Mouse (Mus musculus) limb, embryonic 10.5 days (tissue): ENCODE results near the gene Shq1. TPM values are rescaled to one million over a fixed set of nuclear protein-coding genes. Genes with fewer than 3 reads are reported as not detected.

Source experiments
- DNase-seq: peaks from one replicate; pipeline ENCODE4 v3.0.0-alpha.2; 2017; ENCODE audit warnings: low spot score
- H3K27ac ChIP-seq: fragments of 300-500 bp; sonication (generic); 2 replicates; pipeline ENCODE4 v1.5.1; 2016; ENCODE audit warnings: mild to moderate bottlenecking
- H3K27me3 ChIP-seq: fragments of 300-500 bp; sonication (generic); 2 replicates; pipeline ENCODE4 v1.6.1; 2016; ENCODE audit warnings: low read depth, mild to moderate bottlenecking; ENCODE audit not compliant: poor library complexity, severe bottlenecking
- H3K36me3 ChIP-seq: fragments of 300-500 bp; sonication (generic); 2 replicates; pipeline ENCODE4 v1.6.1; 2016; ENCODE audit warnings: mild to moderate bottlenecking, moderate library complexity
- H3K4me1 ChIP-seq: fragments of 300-500 bp; sonication (generic); 2 replicates; pipeline ENCODE4 v1.6.1; 2016
- H3K4me3 ChIP-seq: fragments of 300-500 bp; sonication (generic); 2 replicates; pipeline ENCODE4 v1.5.1; 2016; ENCODE audit warnings: mild to moderate bottlenecking, moderate library complexity
- H3K9me3 ChIP-seq: fragments of 300-500 bp; sonication (generic); replicated peaks from 2 replicates; pipeline ENCODE4 v1.6.1; 2016; ENCODE audit warnings: mild to moderate bottlenecking
- WGBS: fragments of 180-500 bp; shearing (Covaris S2); methylation state at CpG from one replicate; pipeline ENCODE4 v1.1.7; 2016; 5-methylcytosine and 5-hydroxymethylcytosine counted together
- polyA plus RNA-seq: library from polyadenylated mRNA; unstranded; fragments of >200 nt; fragmentation: Nextera tagmentation; extraction: Ambion mirVana; gene quantifications from 2 replicates; pipeline ENCODE4 v1.2.1, GENCODE M21; 2016

The Shq1 gene
- polyA plus RNA-seq, 1 experiment from 2014 or later, result 21.8 TPM

DNA sequence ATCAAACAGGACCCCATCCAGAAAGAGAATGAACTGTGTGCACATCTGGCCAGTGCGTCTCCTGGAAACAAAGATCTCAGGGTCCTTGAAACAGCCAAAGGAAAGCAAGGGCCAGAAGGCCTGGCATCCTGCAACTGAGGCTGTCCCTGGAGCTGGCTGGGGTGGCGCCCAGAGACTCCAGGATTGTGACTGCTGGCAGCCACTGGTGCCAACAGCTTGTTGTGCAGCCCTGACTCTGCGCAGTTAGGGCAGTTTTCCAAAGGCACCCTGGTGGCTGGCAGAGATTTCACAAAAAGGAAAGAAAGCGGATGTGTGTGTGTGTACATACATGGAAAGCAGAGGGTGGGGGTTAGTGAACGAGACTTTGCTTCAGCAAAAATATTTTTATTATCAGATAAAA, 10.6 kb downstream of the Shq1 start:
- Histone ChIP-seq H3K27me3 (no peaks in the 10 kb centered on the region), H3K36me3 (peaks cover 60% of the 10 kb centered on the region), H3K4me1 (no peaks in the 10 kb centered on the region), H3K9me3 (no peaks in the 10 kb centered on the region), H3K27ac (no peak overlapping the region), H3K4me3 (no peak overlapping the region)
- DNase-seq, result no peak
- WGBS, result 87% methylated on average over 5 of the region's 5 CpGs

GRCm38 (mm10) chr6:100652535-100652934, 18.4 kb downstream of the Shq1 start:
- H3K27me3 ChIP-seq, result no peaks in the 10 kb centered on the region
- no peak for DNase-seq
- 65% methylated on average over 3 of the region's 3 CpGs for WGBS
- no peak overlapping the region for H3K27ac ChIP-seq
- H3K36me3 ChIP-seq, result peaks cover 19% of the 10 kb centered on the region
- H3K9me3 ChIP-seq, result no peaks in the 10 kb centered on the region
- no peak overlapping the region for H3K4me3 ChIP-seq
- no peaks in the 10 kb centered on the region for H3K4me1 ChIP-seq

- WGBS, result 74% methylated on average over 5 of the region's 5 CpGs
- Histone ChIP-seq H3K4me3 (no peak overlapping the region), H3K4me1 (peaks cover 14% of the 10 kb centered on the region), H3K27ac (no peak overlapping the region), H3K9me3 (no peaks in the 10 kb centered on the region), H3K36me3 (peaks cover 8% of the 10 kb centered on the region), H3K27me3 (no peaks in the 10 kb centered on the region)
- DNase-seq, result no peak
These were observed 23.8 kb downstream of the Shq1 start for GRCm38 (mm10) chr6:100647196-100647595.

DNA sequence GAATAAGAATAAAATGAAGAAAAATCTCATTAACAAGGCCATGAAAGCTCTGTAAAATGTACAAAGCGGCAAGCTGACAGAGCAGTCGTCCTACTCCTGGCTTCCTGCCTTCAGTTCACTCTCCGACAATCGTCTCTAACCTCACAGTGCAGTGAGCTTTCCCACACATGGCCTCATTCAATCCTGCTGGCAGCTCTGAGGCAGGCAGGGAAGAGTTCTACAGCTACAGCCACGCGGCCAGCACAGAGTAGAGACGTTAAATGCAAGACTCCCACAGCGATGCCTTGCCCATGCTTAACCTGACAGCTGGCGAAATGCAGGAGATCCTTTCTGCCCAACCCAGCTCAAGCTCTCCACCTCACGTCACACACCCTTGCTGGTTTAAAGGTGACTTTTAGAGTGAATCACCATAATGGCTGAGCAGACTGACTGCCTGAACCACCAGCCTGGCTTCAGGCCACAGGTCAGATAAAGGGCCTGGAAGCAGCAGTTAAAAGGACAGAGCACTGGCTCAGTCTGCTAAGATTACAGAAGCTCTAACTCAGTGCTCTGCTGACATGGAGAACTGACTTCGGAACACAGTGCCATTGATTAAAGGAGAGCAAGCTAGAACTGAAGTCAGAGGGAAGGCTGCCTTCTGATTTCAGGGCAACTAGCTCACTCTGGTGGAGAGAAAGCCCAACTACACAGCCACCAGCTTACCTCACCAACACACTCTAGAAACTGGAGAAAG, 25.3 kb downstream of the Shq1 start:
- H3K27me3 ChIP-seq, result no peaks in the 10 kb centered on the region
- no peak overlapping the region for H3K27ac ChIP-seq
- DNase-seq, result peak; percentile 35
- WGBS, result 74% methylated on average over 11 of the region's 11 CpGs
- peaks cover 8% of the 10 kb centered on the region for H3K36me3 ChIP-seq
- peaks cover 14% of the 10 kb centered on the region for H3K4me1 ChIP-seq
- H3K9me3 ChIP-seq, result no peaks in the 10 kb centered on the region
- H3K4me3 ChIP-seq, result no peak overlapping the region

- no peaks in the 10 kb centered on the region for H3K27me3 ChIP-seq
- H3K36me3 ChIP-seq, result peaks cover 6% of the 10 kb centered on the region
- DNase-seq, result no peak
- H3K27ac ChIP-seq, result no peak overlapping the region
- no peaks in the 10 kb centered on the region for H3K9me3 ChIP-seq
- H3K4me1 ChIP-seq, result peaks cover 14% of the 10 kb centered on the region
- 91% methylated on average over 15 of the region's 15 CpGs for WGBS
- H3K4me3 ChIP-seq, result no peak overlapping the region
These were observed 26.3 kb downstream of the Shq1 start for GRCm38 (mm10) chr6:100644631-100645030.

- H3K36me3 ChIP-seq, result peaks cover 6% of the 10 kb centered on the region
- WGBS, result 95% methylated on average over 2 of the region's 2 CpGs
- DNase-seq, result no peak
- H3K4me3 ChIP-seq, result no peak overlapping the region
- no peak overlapping the region for H3K27ac ChIP-seq
- H3K9me3 ChIP-seq, result no peaks in the 10 kb centered on the region
- no peaks in the 10 kb centered on the region for H3K27me3 ChIP-seq
- peaks cover 14% of the 10 kb centered on the region for H3K4me1 ChIP-seq
These were observed 28.2 kb downstream of the Shq1 start for GRCm38 (mm10) chr6:100642786-100643185.

- DNase-seq, result no peak
- Histone ChIP-seq H3K27me3 (no peaks in the 10 kb centered on the region), H3K36me3 (peaks cover 6% of the 10 kb centered on the region), H3K27ac (no peak overlapping the region), H3K4me3 (no peak overlapping the region), H3K4me1 (peaks cover 10% of the 10 kb centered on the region), H3K9me3 (no peaks in the 10 kb centered on the region)
- WGBS, result 97% methylated on average over 1 of the region's 1 CpGs
These were observed 30.4 kb downstream of the Shq1 start for GRCm38 (mm10) chr6:100640591-100640990.

- DNase-seq, result no peak
- no peaks in the 10 kb centered on the region for H3K9me3 ChIP-seq
- H3K4me1 ChIP-seq, result no peaks in the 10 kb centered on the region
- no peaks in the 10 kb centered on the region for H3K27me3 ChIP-seq
- 95% methylated on average over 6 of the region's 6 CpGs for WGBS
- no peak overlapping the region for H3K27ac ChIP-seq
- peaks cover 45% of the 10 kb centered on the region for H3K36me3 ChIP-seq
- H3K4me3 ChIP-seq, result no peak overlapping the region
These were observed 41.9 kb downstream of the Shq1 start for GRCm38 (mm10) chr6:100629086-100629485.

GRCm38 (mm10) chr6:100628223-100628622, 42.7 kb downstream of the Shq1 start:
- H3K27ac ChIP-seq, result no peak overlapping the region
- no peaks in the 10 kb centered on the region for H3K4me1 ChIP-seq
- 91% methylated on average over 3 of the region's 3 CpGs for whole genome bisulfite sequencing
- H3K9me3 ChIP-seq, result no peaks in the 10 kb centered on the region
- no peaks in the 10 kb centered on the region for H3K27me3 ChIP-seq
- peaks cover 45% of the 10 kb centered on the region for H3K36me3 ChIP-seq
- no peak for DNase-seq
- no peak overlapping the region for H3K4me3 ChIP-seq

GRCm38 (mm10) chr6:100623922-100624321, 47.0 kb downstream of the Shq1 start:
- 94% methylated on average over 2 of the region's 2 CpGs for WGBS
- no peak overlapping the region for H3K27ac ChIP-seq
- H3K9me3 ChIP-seq, result no peaks in the 10 kb centered on the region
- H3K36me3 ChIP-seq, result peaks cover 28% of the 10 kb centered on the region
- H3K27me3 ChIP-seq, result no peaks in the 10 kb centered on the region
- H3K4me3 ChIP-seq, result no peak overlapping the region
- no peak for DNase-seq
- H3K4me1 ChIP-seq, result peaks cover 2% of the 10 kb centered on the region; the same call in 1 of the 2 replicates

- Histone ChIP-seq H3K27me3 (no peaks in the 10 kb centered on the region), H3K4me3 (no peak overlapping the region), H3K9me3 (no peaks in the 10 kb centered on the region), H3K36me3 (peaks cover 24% of the 10 kb centered on the region), H3K27ac (no peak overlapping the region), H3K4me1 (peaks cover 2% of the 10 kb centered on the region; the same call in 1 of the 2 replicates)
- DNase-seq, result no peak
- 61% methylated on average over 2 of the region's 2 CpGs for WGBS
These were observed 48.0 kb downstream of the Shq1 start for GRCm38 (mm10) chr6:100622861-100623507.

DNA sequence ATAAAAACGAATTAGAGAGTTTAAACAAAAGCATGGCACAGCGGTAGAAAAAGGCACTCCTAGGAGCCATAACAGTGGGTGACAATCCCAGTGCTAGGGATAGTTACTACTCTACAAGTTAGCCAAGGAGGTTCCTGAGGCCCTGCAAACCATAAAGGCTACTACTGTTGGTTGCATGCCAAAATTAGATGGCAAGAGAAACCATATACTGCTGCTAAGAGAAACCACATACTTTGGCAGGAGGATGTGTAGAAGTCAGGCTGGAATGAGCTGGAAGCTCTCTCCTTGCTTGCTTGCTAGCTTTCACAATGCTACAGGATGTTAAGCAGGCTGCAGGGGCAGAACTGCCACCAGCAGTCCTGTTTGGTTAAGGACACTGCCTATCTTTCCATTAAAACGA, 50.5 kb downstream of the Shq1 start:
- DNase-seq, result no peak
- WGBS, result 90% methylated on average over 3 of the region's 3 CpGs

GRCm38 (mm10) chr6:100619309-100619708, 51.6 kb downstream of the Shq1 start:
- peaks cover 2% of the 10 kb centered on the region; the same call in 1 of the 2 replicates for H3K4me1 ChIP-seq
- H3K9me3 ChIP-seq, result no peaks in the 10 kb centered on the region
- no peak overlapping the region for H3K27ac ChIP-seq
- 0 out of 2 replicates have a peak, but pooled peaks cover 3% of the 10 kb centered on the region for H3K36me3 ChIP-seq
- no peak for DNase-seq
- WGBS, result 92% methylated on average over 7 of the region's 7 CpGs
- no peak overlapping the region for H3K4me3 ChIP-seq
- no peaks in the 10 kb centered on the region for H3K27me3 ChIP-seq

More for the DNA sequence above, 50.5 kb downstream of the Shq1 start:
- H3K4me1 ChIP-seq, result peaks cover 2% of the 10 kb centered on the region; the same call in 1 of the 2 replicates
- no peak overlapping the region for H3K27ac ChIP-seq
- H3K4me3 ChIP-seq, result no peak overlapping the region
- H3K27me3 ChIP-seq, result no peaks in the 10 kb centered on the region
- H3K9me3 ChIP-seq, result no peaks in the 10 kb centered on the region
- peaks cover 7% of the 10 kb centered on the region; the same call in 1 of the 2 replicates for H3K36me3 ChIP-seq
